Mouse (Mus musculus): ENCODE results near the gene Grm2. TPM values are rescaled to one million over a fixed set of nuclear protein-coding genes. Genes with fewer than 3 reads are reported as not detected.

The Grm2 gene
- total and polyA plus RNA-seq, 2 experiments = not detected

DNA sequence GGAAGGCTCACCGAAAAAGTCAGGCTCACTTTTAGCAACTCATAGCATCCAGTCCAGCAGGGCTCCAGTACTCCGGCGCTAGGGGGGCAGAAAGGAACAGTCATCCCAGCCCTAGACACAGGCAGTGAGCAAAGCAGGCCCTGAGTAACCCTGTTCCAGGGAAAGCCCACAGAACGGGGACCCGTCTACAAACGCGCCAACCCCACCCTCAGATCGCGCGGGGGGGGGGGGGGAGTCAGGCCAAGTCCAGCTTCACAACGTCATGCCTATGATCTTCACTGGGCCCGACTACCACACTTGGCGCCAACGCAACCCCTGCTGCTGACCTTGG lies 29.0 kb upstream of the Grm2 start:
- Histone ChIP-seq H3K79me2 (ENCODE audit: control insufficient read depth, insufficient read depth, low read length) (no peaks in the 10 kb centered on the region), H3K27me3 (ENCODE audit: control insufficient read depth, insufficient read depth, low read length) (no peaks in the 10 kb centered on the region), H3K4me3 (ENCODE audit: insufficient read depth, low read depth, low read length) (peak overlapping the region; percentile 93), H3K9ac (ENCODE audit: low read depth, low read length) (peak overlapping the region; percentile 95), H3K4me1 (ENCODE audit: control insufficient read depth, insufficient read depth, low read length) (peaks cover 10% of the 10 kb centered on the region), H3K36me3 (ENCODE audit: control insufficient read depth, insufficient read depth, low read length) (peaks cover 6% of the 10 kb centered on the region), H3K27ac (replicated peaks; ENCODE audit: insufficient read depth, low read depth, low read length) (peak overlapping the region; percentile 88)
- no peak for TF ChIP-seq CTCF (IDR thresholded peaks at IDR 0.05; ENCODE audit: low read depth, low read length)
- TF ChIP-seq POLR2A (IDR thresholded peaks at IDR 0.05; ENCODE audit: extremely low read depth, insufficient read depth, low read length) = no peak
- 4% methylated on average over 14 of the region's 14 CpGs for WGBS
- DNase-seq (ENCODE audit: extremely low read depth, low read depth, low spot score) = no peak

DNA sequence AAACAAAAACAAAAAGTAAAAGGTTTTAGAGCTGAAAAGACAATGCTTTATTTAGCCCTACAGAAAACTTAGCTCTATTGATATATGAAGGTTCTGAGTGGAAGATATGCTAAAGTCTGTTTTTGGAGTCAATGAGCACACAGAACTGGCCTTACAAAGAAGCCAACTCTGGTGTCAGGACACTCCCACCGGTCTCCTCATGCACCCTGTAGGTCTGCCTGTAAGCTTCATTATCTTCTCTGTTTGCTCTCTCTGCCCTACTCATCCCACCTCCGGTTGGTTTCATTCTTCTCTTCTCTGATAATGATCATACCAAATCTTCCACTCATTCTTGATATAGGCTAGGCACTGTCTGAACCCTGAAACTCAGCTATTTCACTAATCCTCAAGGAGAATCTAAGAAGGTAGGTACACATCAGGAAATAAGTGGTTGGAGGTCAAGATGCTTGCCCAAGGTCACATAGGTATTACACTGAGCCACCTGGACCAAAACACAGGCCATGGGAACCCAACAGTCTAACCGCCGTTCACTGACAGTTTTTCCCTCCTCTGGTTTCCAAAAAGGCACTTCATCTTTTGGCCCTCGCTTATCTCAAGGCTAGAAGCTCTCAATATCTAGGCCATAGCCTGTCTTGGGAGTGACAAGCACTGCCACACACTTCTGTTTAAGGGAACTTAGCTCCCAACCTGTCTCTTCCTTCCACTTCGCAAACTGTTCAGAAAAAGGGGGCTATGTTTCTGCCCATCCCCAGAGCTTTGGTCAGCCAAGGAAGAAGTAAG lies 28.4 kb upstream of the Grm2 start:
- WGBS = 74% methylated on average over 6 of the region's 6 CpGs
- peak overlapping the region; percentile 88; the same call in 1 of the 2 replicates for H3K27ac ChIP-seq (replicated peaks; ENCODE audit: insufficient read depth, low read depth, low read length)

DNA sequence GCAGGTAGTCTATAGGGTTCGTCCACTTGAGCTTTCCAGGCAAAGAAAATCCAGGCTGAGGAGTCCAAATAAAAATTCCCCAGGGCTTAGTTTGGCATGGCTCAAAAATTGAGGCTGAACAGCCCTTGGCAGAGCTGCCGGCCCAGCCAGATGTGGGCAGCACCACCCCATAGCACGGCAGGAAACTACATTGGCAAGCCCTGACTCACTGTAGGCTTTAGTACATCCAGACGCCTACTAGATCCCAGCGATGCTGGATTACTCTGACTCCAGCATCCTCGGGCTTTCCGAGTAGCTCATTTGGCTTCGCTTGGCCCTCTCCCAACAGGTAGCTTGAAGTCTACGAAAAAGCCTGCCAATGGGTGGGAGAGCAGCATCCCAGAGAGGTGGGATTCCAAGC lies 25.1 kb upstream of the Grm2 start:
- peaks cover 13% of the 10 kb centered on the region for H3K4me1 ChIP-seq (ENCODE audit: control insufficient read depth, insufficient read depth, low read length)
- WGBS = 93% methylated on average over 9 of the region's 9 CpGs
- H3K9ac ChIP-seq (ENCODE audit: low read depth, low read length) = no peak overlapping the region
- TF ChIP-seq POLR2A (IDR thresholded peaks at IDR 0.05; ENCODE audit: extremely low read depth, insufficient read depth, low read length) (no peak), CTCF (IDR thresholded peaks at IDR 0.05; ENCODE audit: low read depth, low read length) (no peak)
- H3K4me3 ChIP-seq (ENCODE audit: insufficient read depth, low read depth, low read length) = no peak overlapping the region
- no peak overlapping the region for H3K27ac ChIP-seq (replicated peaks; ENCODE audit: insufficient read depth, low read depth, low read length)
- no peaks in the 10 kb centered on the region; the same call in 1 of the 2 replicates for H3K79me2 ChIP-seq (ENCODE audit: control insufficient read depth, insufficient read depth, low read length)
- DNase-seq (ENCODE audit: extremely low read depth, low read depth, low spot score) = no peak
- H3K27me3 ChIP-seq (ENCODE audit: control insufficient read depth, insufficient read depth, low read length) = no peaks in the 10 kb centered on the region
- H3K36me3 ChIP-seq (ENCODE audit: control insufficient read depth, insufficient read depth, low read length) = peaks cover 6% of the 10 kb centered on the region

More for the DNA sequence above, 28.4 kb upstream of the Grm2 start:
- peaks cover 6% of the 10 kb centered on the region for H3K36me3 ChIP-seq (ENCODE audit: control insufficient read depth, insufficient read depth, low read length)
- no peaks in the 10 kb centered on the region for H3K27me3 ChIP-seq (ENCODE audit: control insufficient read depth, insufficient read depth, low read length)
- H3K79me2 ChIP-seq (ENCODE audit: control insufficient read depth, insufficient read depth, low read length) = no peaks in the 10 kb centered on the region
- H3K4me3 ChIP-seq (ENCODE audit: insufficient read depth, low read depth, low read length) = peak overlapping the region; percentile 93; the same call in 1 of the 2 replicates
- no peak for DNase-seq (ENCODE audit: extremely low read depth, low read depth, low spot score)
- no peak for TF ChIP-seq POLR2A (IDR thresholded peaks at IDR 0.05; ENCODE audit: extremely low read depth, insufficient read depth, low read length)
- no peak for TF ChIP-seq CTCF (IDR thresholded peaks at IDR 0.05; ENCODE audit: low read depth, low read length)
- peaks cover 10% of the 10 kb centered on the region for H3K4me1 ChIP-seq (ENCODE audit: control insufficient read depth, insufficient read depth, low read length)
- H3K9ac ChIP-seq (ENCODE audit: low read depth, low read length) = peak overlapping the region; percentile 95; the same call in 1 of the 2 replicates

DNA sequence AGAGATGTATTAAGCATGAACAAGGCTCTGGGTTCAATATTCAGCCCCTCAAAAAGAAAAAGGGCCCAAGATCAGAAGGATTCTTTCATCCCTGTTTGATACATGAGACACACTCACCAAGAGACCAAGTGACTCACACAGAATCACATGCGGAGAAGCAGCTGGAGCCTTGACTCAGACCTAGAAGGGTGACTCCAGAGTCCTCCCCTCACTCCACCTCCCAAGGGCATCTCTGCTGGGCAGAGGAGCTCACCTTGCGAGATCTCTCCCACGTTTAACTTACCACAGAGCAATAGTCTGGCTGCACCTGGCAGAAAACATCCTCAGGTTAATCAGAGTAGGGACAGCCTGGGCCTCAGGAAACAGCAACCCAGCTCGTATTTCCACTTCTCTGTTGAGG lies 22.4 kb upstream of the Grm2 start:
- WGBS = 90% methylated on average over 4 of the region's 4 CpGs
- DNase-seq (ENCODE audit: extremely low read depth, low read depth, low spot score) = no peak
- Histone ChIP-seq H3K4me3 (ENCODE audit: insufficient read depth, low read depth, low read length) (no peak overlapping the region), H3K9ac (ENCODE audit: low read depth, low read length) (no peak overlapping the region), H3K79me2 (ENCODE audit: control insufficient read depth, insufficient read depth, low read length) (no peaks in the 10 kb centered on the region; the same call in 1 of the 2 replicates), H3K36me3 (ENCODE audit: control insufficient read depth, insufficient read depth, low read length) (peaks cover 6% of the 10 kb centered on the region), H3K4me1 (ENCODE audit: control insufficient read depth, insufficient read depth, low read length) (peaks cover 6% of the 10 kb centered on the region), H3K27ac (replicated peaks; ENCODE audit: insufficient read depth, low read depth, low read length) (no peak overlapping the region), H3K27me3 (ENCODE audit: control insufficient read depth, insufficient read depth, low read length) (no peaks in the 10 kb centered on the region)
- TF ChIP-seq POLR2A (IDR thresholded peaks at IDR 0.05; ENCODE audit: extremely low read depth, insufficient read depth, low read length) = no peak
- no peak for TF ChIP-seq CTCF (IDR thresholded peaks at IDR 0.05; ENCODE audit: low read depth, low read length)

DNA sequence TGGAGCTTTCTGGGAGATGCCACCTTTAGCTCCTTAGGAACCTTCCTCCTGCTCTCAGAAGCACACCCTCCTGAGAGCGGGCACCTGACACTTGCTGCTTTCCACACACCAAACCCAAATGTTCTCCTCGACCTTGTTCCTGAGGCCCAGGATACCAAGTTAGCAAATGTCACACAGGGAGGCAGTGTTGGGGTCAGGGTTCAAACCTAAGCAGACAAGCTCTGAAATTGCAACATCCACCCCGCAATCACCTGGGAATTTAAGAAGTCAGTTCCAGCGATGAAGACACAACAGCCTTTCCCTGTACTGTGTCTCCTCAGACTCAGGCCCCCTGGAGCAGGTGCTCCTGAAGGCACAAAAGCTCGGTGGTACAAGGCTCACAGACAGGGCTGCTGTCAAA lies 21.8 kb upstream of the Grm2 start:
- Histone ChIP-seq H3K36me3 (ENCODE audit: control insufficient read depth, insufficient read depth, low read length) (peaks cover 11% of the 10 kb centered on the region), H3K4me1 (ENCODE audit: control insufficient read depth, insufficient read depth, low read length) (peaks cover 6% of the 10 kb centered on the region), H3K27ac (replicated peaks; ENCODE audit: insufficient read depth, low read depth, low read length) (peak overlapping the region; percentile 37; the same call in 1 of the 2 replicates), H3K9ac (ENCODE audit: low read depth, low read length) (no peak overlapping the region), H3K79me2 (ENCODE audit: control insufficient read depth, insufficient read depth, low read length) (no peaks in the 10 kb centered on the region; the same call in 1 of the 2 replicates), H3K27me3 (ENCODE audit: control insufficient read depth, insufficient read depth, low read length) (no peaks in the 10 kb centered on the region), H3K4me3 (ENCODE audit: insufficient read depth, low read depth, low read length) (no peak overlapping the region)
- whole genome bisulfite sequencing = 34% methylated on average over 5 of the region's 5 CpGs
- DNase-seq (ENCODE audit: extremely low read depth, low read depth, low spot score) = peak; percentile 86
- TF ChIP-seq CTCF (IDR thresholded peaks at IDR 0.05; ENCODE audit: low read depth, low read length) (no peak), POLR2A (IDR thresholded peaks at IDR 0.05; ENCODE audit: extremely low read depth, insufficient read depth, low read length) (no peak)

DNA sequence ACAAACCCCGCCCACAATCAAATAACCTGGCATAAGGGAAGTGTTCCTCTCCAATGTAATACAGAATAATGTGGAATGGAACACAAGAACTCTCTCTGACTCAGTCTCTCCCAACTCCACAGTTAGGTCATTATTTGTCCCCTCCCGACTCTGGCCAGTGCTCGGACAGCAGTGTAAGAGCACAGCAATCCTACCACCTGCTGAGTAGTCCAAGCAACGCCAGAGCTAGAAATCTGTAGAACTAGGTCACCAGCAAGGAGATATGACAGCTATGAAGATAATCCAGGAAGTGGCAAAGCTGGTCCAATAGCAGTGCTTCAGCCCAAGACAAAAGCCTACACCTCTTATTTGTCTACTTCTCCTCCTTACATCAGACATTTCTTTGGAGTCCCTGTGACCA lies 20.7 kb upstream of the Grm2 start:
- 91% methylated on average over 4 of the region's 4 CpGs for WGBS
- Histone ChIP-seq H3K4me3 (ENCODE audit: insufficient read depth, low read depth, low read length) (no peak overlapping the region), H3K9ac (ENCODE audit: low read depth, low read length) (no peak overlapping the region), H3K4me1 (ENCODE audit: control insufficient read depth, insufficient read depth, low read length) (peaks cover 6% of the 10 kb centered on the region), H3K36me3 (ENCODE audit: control insufficient read depth, insufficient read depth, low read length) (peaks cover 13% of the 10 kb centered on the region; the same call in 1 of the 2 replicates), H3K27me3 (ENCODE audit: control insufficient read depth, insufficient read depth, low read length) (no peaks in the 10 kb centered on the region), H3K27ac (replicated peaks; ENCODE audit: insufficient read depth, low read depth, low read length) (no peak overlapping the region), H3K79me2 (ENCODE audit: control insufficient read depth, insufficient read depth, low read length) (no peaks in the 10 kb centered on the region; the same call in 1 of the 2 replicates)
- DNase-seq (ENCODE audit: extremely low read depth, low read depth, low spot score) = no peak
- no peak for TF ChIP-seq CTCF (IDR thresholded peaks at IDR 0.05; ENCODE audit: low read depth, low read length)
- no peak for TF ChIP-seq POLR2A (IDR thresholded peaks at IDR 0.05; ENCODE audit: extremely low read depth, insufficient read depth, low read length)
